Mouse (Mus musculus) mammary gland, adult 2 months (tissue): ENCODE results near the gene Osbpl9. TPM values are rescaled to one million over a fixed set of nuclear protein-coding genes. Genes with fewer than 3 reads are reported as not detected.

Experiments
- polyA plus RNA-seq: library from polyadenylated mRNA; depleted of rRNA; stranded (reverse); fragments of >200 nt; gene quantifications from 2 replicates; pipeline ENCODE4 v1.2.3, GENCODE M21; 2012; ENCODE audit warnings: low replicate concordance; rRNA removed

The Osbpl9 gene
- polyA plus RNA-seq, result 91.4 and 247 TPM in 2 replicates

DNA sequence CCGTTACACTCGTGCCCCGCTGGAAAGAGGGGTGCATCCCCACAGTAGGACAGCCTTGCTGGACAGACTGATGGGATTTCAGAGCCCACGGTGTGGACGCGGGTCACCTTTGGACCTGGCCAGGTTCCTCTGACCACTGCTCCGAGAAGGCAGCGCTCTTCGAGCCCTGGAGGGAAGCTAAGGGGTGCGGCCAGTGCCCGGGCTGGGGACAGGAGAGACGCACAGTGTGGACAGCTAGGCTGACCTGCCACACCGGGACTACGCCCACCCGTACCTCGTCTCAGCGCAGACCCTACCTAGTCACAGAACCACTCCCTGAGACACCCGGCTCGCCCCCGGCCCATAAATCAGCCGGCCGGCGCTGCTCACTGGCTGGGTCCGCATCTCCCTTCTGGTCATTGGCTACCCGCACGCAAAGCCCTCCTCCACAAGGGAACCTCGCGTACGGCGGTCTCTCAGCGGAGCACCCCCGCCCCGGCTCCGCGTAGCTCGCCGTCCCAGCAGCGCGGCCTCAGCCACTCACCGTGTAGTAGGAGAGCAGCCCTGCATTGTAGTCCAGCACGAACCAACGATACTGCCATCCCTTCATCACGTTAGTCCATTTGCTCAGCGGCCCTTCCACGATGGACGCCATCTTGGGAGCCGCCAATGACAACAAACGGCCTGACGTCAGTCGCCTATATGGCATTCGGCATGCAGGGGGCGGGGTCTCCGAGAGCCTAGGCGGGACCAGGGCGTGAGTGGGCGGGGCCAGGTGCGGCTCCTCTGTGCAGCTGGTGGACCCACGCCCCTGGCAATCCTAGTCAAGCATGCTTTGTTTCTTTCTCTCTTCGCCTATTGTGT is at the start of gene Osbpl9:
TSS of gene Osbpl9 (minus strand) at position 691 of the 843 bp plus-strand sequence.

DNA sequence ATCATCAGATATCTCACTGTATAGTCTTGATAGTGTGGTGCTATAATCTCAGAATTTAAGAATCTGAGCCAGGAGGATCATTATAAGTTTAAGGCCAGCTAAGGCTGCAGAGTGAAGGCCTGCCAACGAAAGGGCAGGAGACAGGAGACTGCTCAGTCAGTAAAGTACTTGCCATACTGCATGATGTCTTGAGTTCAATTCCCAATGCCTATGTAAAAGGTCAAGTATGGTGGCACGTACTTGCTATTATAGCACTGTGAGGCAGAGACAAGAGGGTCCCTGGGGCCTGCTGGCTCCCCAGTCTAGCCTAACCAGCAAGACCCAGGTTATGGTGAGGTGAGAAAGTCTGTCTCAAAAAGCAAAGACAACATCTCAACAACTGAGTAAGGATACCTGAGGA is 32.1 kb upstream of the Osbpl9 start, which contains the start of gene Calr4:
TSS of gene Calr4 (plus strand) at position 301 of the 400 bp plus-strand sequence.

Other genes with a start within 250 kb of the Osbpl9 start
- gene Nrd1, start 201.6 kb downstream of the Osbpl9 start, polyA plus RNA-seq, result 17.4 and 60.1 TPM in 2 replicates
- gene Calr4, start 32.2 kb upstream of the Osbpl9 start, polyA plus RNA-seq, result 0.10 TPM in 1 of 2 replicates, not detected in the other
- gene Eps15, start 78.0 kb upstream of the Osbpl9 start, polyA plus RNA-seq, result 7.2 and 22.6 TPM in 2 replicates
- 14.1 and 14.7 TPM in 2 replicates for gene Ttc39a, start 204.4 kb upstream of the Osbpl9 start, polyA plus RNA-seq